Mouse (Mus musculus): ENCODE results near the gene Gm973.

- TF ChIP-seq POLR2A (IDR thresholded peaks at IDR 0.05; ENCODE audit: low read depth, low read length) (no peak), CTCF (IDR thresholded peaks at IDR 0.05; ENCODE audit: extremely low read depth, insufficient read length, insufficient replicate concordance, low read depth, low read length) (no peak)
Measured at GRCm38 (mm10) chr1:59636349-59636748, 120.3 kb downstream of the Gm973 start.

Measured in small intestine, adult 2 months (tissue).